Mouse (Mus musculus) megakaryocyte, embryonic 14.5 days (primary cell): ENCODE data around the gene Lgi2.

Experiments used
- FLI1 ChIP-seq: IDR thresholded peaks from 2 replicates; pipeline ENCODE4 v1.6.1; 2012; ENCODE audit warnings: low read length, inconsistent platforms, mixed read lengths
- GATA1 ChIP-seq: IDR thresholded peaks from 3 replicates; pipeline ENCODE4 v1.6.1; 2012; ENCODE audit warnings: mixed read lengths, low read length, inconsistent platforms, borderline replicate concordance

DNA sequence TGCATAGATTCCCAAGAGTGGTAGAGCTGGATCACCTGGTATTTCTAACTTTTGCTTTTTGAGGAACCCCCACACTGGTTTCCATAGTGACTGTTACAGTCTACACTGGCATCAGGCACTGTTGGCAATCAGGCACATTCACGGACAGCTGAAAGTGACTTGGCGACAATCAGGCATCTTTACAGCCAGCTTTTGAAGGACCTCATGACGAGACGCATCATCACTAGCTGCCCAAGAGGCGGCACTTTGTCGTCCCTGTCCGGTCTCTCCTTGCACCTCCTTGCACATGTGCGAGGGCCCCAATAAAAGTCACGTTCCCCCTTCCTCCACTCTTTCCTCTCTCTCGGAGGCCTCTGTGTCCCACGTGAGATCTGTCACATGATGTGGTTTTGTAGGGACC lies 62.1 kb downstream of the Lgi2 start:
- TF ChIP-seq GATA1 (no peak), FLI1 (no peak)
